Mouse (Mus musculus): ENCODE data around the gene Fbxo40.

Gene Fbxo40

DNA sequence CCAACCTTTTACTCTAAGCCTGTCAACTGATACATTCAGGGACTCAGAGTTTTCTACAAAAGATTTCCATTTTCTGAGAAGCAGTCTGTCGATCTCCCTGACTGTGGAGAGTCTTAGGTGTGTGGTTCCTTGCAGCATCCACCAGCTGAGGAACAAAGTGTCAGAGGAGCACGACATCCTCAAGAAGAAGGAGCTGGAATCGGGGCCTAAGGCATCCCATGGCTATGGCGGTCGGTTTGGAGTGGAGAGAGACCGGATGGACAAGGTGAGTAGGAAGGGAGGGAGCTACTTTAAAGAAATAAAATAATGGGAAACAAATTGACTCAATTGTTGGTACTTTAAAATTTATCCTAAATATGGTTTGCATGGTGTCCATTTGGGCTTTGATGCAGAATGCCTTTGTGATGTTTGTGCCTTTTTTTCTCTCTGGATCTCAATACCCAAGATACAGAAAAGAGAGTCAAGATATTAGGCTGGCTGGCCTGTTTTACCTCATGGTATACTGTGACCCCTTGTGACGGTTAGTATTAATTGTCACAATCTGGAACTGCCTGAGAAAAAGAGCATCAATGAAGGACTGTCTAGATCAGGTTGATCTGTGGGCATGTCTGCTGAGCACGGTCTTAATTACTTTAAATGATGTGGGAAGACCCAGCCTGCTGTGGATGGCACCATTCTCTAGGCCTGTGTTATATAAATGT lies 43.7 kb downstream of the Fbxo40 start:
- no peak for DNase-seq

DNA sequence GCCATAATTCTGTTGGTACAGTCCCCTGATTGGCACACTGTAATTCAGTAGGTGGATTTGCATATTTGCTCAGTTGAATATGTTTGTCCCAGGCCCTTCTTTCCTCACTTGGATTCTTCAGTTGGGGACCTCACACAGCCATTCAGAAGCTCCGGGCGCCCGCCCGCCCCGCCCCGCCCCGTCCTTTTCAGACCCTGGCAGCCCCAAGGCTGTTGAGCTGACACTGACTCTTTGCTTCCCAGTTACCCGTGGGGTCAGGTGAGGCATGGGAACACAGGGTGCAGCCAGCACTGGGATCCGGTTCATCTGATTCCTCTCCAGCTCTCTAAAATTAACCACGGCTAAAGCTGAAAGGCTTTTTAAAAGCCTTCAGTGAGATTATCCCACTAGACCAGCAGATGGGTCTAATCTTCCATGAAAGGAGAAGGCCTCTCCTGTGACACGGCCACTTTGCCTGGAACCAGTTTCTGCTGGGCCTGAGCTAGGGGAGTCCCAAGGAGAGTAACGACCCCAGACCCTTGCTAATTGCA lies 45.3 kb downstream of the Fbxo40 start:
- no peak for DNase-seq

DNA sequence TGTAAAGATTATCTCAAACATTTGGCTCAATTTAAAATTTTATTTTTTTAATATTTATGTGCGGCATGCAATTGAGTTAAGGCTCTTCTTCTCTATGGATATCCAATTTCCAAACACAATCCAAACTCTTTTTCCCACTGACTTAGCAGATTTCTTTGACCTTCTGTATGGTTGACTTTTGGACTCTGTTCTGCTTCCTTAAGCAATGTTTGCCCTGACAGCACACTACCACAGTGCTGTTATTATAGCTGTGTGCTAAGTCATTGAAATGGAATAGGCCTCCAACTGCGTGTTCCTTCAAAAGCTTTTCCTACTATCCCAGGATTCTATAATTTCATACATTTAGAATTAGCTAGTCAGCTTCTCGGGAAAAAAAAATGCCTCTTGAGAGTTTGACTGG lies 46.7 kb downstream of the Fbxo40 start:
- no peak for DNase-seq

DNA sequence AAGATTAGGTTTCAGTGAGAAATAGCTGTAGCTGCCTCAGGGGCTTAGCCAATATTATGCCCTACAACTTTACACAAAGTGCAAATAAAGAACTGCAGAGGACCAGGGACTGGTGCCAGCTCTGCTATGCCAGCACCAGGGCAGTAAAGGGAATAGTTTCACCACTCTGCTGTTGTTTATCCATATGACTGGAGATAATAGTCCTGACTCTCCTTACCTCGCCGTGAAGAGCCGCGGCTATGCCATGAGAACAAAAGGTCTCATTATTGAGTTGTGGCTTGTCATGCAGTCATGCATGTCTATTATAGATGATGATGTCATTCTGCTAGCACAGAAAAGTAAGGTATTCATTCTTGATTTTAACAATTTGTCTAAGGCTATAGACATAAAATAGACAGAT lies 48.4 kb downstream of the Fbxo40 start:
- DNase-seq, result no peak

DNA sequence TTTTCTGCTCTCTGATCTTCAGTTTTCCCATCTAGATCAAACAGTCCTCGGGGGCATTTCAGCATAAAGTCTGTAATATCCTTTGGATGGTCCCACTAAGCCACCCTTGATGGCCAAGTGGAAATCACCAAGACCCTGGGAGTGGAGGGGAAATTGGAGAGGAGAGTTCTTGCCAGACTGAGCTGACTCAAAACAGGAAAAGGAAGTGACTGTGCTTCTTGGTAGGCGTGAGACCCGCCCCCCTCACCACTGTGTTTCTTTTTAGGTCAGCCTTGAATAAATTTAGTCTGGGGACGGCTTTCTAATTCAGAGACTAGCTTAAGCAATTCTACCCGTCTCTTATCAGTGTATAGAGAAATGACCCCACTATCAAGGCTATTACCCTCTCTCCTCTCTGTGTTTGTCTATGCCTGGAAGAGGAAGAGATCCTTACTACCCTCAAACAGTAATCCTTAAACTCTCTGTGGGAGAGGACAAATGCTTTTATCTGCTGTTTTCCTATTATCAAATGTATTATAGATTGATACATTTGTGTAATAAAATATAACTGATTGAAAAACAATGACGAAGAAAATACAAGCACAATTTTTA lies 49.0 kb downstream of the Fbxo40 start:
- DNase-seq, result no peak

DNA sequence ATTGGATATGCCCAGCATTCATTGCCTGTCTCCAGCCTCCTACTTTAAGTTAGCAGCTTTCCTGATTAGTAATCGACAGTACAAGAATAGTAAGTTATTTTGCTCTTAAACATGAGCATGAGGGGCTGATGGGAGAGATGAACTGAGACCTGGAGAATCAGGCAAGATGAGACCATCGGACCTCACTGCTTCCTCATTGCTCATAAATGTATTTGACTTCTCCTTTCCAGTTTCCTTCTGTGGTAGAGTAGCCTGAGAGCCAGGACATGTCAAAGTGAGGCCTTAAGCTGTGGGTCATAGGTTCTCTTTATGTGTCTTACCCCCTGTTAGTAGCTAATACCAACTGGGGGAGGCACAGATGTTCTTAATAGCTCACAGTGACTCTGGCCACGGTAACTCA lies 54.5 kb downstream of the Fbxo40 start:
- DNase-seq, result no peak

DNA sequence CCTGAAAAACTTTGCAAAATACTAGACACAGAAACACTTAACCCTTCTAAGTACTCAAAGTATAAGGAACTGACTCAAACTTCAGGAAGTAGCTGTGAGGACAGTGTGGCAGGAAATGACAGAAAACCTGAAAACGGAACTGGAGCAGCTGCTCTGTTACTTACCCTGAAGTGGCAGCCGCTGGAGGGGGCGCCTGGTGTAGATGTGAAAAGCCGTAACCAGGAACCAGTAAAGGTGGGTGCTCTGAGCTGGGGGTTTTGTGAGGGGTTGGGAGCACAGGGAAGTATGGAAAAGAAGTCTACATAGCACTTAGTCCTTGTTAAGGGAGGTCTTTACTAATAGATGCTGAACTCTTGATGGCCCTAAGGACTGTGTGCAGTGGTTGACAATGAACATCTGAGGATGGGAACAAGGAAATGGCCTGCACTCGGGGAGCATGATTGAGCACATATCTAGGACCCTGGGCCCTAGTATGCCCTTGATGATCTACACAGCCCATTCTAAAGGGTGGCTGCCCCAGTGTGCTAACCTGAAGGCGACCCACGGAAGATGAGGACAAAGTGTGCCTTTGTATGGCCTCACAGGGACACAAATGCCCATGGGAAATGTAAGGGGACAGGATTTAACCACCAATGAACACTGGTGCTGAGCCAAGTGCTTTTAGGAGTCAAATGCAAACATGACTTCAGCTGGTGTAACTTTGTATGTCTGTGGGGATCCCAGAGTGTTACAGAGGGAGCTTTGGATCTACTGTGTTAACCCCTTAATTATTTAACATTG lies 55.2 kb downstream of the Fbxo40 start, which contains the start of gene Hcls1:
Hcls1 (plus strand) TSS at position 143 of the 780 bp plus-strand sequence.
- no peak for DNase-seq

DNA sequence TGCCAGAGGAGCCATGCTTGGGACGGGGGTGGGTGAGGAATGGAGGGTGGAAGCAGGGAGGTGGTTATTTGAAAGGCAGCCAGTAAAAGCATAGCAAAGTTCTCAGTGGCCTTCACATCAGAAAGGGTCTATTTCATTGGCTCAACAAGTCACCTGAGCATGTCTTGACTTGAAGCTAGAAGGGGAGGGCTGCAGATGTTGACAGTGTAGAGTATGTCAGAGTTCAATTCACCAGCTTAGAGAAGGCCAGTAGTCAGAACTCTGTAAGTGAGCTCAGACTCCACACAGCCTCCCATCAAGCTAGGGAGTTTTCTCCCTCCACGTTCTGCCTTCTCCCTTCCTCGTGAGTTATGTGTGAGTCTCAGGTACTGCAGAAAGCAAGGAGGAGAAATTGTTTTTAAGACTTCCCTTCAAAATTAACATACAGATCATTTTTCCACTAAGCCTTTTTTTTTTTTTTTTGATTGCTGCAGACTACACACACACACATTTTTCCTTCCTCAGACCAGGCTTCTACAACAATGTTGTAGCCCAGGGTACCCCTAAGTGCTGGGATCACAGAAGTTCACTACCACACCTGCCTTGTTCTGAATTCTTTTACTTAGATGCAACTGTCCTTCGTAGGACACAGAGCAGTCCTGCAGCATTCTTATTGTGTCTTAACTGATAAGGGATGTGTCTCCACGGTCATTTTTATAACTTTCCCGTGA lies 56.0 kb downstream of the Fbxo40 start:
- no peak for DNase-seq

DNA sequence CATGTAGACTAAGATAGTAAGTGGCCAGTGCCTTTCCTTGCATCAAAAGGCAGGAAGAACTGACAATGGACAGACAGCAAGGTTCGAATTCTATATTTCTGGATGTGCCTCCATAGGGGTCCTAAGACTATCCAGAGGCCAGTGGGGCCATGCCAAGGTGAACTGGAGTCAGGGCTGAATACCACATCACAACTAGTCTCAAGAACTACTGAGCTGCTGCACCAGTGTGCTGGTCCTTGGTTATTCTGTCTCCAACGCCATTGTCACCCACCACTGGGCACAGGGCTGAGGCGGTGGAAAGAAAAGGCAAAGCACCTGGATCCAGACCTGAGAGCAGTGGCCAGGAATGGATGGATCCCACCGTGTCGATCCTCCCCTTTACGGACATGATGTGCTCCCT lies 57.7 kb downstream of the Fbxo40 start:
- DNase-seq, result no peak

DNA sequence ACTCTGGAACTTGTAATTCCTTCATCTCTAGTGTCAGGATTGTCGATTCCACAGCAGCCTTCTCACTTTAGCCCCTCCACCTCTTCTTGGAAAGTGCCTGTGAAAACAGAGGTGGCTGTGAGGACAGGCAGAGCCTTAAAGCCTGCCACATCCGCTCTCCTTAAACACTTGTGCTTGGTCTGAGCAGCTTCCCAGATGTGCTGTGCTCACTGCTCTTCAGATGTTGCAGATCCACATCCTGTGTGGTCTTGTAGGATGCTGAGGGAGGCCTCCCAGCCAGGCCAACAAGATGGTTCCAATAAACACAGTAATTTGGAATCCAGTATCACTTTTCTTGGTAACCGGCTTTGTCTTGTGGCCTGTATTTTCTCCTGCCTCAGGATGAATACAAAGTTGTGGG lies 58.3 kb downstream of the Fbxo40 start:
- DNase-seq, result no peak

DNA sequence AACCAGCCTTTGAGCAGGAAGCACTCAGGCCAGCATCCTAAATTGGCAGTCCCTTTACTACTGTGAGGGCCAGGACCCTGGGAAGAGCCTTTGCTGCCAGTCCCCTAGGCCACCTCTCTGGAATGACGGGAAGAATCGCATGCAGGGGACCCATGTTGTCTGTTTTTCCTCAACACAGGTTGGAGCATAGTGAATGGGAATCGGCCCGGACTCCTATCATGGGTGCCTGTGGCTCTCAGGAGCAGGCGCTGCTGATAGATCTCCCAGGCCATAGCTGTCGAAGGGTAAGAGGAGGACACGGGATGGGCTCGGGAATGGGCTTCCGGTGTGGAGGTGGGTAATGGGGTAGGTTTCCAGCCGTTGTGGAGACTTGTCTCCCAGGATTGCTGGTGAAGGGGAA lies 58.9 kb downstream of the Fbxo40 start:
- no peak for DNase-seq

DNA sequence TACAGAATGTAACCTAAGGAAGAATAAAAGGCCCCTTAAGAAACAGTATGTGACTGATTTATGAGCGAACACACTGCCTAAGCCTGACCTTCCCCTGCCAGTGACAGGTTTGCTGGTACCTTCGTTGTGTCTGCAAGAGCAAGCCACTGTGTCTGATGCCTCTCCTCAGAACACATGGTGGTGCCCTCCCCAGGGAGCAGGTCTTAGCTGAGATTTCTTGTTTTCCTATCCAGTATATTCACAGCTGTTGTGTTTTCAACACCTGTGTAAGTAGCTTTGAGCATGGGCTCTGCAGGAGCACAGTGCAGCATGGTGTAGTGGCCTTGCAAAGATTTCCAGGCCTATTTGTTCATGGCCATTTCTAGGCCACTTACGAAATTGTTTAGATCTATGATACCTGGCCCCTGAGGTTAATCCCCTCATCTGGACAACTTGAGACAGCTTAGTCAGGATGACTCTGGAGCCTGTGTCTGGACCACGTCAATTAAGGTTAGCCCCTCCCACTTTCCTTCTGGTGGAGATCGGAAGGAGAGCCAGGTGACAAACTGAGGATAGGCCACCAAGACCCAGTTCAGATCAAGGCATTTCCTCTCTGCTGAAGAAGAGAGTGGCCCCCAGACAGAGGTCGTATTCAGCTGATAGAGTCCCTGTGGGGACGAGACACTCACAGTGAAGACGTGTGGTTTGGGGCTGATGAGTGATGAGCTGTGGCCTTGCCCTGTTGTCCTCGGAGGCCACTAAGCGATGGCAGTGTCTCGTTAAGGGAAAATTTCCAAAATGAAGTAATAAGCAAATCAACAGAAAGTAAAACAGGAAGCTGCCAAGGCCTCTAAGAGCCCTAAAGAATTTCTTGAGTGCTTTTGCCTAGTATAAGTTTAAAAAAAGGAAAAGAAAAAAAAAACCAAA lies 59.8 kb downstream of the Fbxo40 start:
- no peak for DNase-seq

DNA sequence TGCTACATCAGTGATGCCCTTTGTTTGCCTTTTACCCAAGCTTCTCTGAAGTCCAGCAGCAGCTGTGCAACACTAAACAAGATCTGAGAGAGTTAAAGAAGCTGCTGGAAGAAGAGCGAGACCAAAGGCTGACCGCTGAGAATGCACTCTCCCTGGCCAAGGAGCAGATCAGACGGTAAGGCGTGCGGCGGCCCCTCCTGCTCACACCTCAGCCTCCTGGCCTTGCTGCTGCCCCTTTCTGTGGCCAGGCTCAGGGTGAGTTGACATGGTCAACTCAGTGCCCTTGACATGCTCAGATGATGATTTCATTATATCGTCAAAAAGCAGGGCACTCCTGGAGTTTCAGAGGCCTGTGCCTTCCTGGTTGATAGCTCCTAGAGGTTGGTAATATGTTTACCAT lies 61.1 kb downstream of the Fbxo40 start:
- DNase-seq, result no peak

DNA sequence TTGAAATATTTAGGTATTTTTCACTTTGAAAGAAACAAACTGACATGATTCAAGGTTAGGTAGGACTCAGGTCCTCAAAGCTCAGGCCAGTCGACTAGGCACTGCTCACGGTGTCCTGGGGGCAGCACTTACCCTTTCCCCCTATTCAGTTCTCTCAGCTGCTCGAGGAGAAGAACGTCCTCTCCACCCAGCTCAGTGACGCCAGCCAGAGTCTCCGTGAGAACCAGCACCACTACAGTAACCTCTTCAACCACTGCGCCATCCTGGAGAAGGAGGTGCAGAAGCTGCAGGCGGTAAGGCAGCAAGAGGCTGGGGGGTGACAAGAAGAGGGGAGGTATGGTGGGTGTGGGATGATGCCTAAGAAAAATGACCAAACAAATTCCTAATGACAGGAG lies 62.2 kb downstream of the Fbxo40 start:
- no peak for DNase-seq

DNA sequence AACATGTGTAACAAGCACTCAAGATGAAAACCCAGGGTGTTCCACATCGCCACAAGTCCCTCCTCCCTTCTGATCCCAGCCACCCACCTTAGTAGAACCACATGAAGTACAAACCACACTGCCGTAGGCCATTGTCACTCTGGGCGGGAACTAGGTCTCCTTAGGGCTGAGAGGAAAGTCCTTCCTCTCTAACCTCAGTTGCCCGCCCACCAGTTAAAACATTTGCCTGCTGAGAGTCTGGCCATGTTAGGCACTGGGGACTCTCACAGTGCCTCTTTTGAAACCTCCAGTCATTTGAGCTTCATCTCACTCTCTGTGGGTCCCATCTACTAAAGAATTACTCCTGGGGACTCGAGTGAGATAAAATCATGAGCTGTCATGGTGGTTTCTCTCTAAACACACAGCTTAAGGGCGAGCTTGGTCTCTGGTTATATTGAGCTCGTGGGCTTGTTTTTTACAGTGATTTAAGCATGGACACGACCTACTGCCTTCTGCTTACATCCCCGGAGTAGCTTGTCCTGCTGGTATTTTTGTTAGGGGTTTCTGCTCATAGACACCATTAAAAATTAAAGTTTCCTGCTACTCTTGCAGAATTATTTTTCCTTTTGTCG lies 62.7 kb downstream of the Fbxo40 start:
- DNase-seq, result no peak

DNA sequence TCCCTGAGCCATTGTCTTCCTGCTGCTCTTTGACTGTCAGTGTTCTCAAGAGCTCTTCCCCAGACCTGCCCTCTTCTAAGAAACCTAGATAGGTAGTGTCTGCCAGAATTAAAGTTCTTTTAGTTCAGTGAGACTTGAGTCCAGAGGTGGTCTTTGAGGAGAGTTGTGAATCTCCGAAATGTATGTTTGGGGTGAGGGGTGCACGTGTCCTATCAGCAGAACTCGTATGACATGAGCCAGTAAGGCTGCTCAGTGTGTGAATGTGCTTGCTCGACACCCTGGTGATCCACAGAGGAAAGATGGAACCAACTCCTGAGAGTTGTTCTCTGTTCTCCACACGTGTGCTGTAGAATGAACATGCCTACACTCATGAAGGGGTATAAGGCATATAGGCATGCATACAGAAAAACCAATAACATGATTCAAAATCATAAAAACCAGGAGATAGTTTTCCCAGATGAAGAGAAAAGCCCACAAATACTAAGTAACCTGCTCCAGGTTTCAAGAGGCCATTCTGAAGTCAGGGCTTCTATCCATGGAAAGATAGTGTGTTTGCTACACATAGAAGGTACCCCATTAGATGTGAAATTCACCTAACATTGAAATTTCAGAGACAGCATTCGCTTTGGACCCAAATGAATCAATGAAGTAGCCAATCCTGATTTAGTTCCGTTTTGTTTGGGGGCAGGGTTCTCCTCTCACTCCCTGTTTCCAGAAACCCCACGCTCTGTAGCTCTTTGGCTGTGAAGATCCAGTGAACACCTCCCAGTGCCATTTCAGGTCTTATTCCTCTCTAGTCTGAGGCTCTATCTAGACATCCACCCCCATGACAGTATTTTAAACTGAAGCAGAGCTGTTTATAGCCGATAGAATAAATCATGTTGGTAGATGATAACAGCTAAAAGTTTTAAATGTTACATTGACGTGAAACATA lies 63.5 kb downstream of the Fbxo40 start:
- no peak for DNase-seq

DNA sequence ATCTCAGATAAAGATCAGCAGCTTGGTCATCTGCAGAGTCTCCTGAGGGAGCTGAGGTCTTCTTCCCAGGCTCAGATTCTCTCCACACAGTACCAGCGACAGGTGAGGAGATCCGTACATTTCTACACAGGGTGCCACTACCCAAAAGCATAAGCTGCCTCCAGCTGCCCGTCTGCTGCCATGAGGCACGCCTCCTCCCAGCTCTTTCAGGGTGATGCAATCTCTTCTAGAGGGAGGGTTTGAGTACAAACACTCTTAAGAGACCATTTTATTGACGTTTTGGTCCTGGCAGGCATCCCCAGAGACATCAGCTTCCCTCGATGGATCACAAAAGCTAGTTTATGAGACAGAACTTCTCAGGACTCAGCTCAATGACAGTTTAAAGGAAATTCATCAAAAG lies 64.5 kb downstream of the Fbxo40 start:
- DNase-seq, result no peak

DNA sequence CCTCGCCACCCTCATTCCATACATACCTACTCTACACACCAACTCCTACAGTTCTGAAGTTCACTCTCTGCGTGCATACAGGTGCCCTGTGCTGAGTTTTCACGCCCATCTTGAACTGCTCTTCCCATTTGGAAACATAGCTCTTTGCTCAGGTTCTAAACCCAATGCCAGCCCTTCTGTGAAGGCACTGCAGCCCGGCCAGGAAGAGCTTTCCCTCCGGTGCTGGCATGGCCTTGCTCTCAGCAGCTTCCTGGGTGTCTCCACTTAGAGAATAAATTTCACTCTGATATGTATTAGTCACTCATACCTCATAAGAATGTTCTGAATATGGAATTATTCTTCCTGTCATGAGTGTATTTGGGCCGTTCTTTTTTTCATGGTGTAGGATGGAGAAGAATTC lies 64.9 kb downstream of the Fbxo40 start:
- DNase-seq, result no peak

DNA sequence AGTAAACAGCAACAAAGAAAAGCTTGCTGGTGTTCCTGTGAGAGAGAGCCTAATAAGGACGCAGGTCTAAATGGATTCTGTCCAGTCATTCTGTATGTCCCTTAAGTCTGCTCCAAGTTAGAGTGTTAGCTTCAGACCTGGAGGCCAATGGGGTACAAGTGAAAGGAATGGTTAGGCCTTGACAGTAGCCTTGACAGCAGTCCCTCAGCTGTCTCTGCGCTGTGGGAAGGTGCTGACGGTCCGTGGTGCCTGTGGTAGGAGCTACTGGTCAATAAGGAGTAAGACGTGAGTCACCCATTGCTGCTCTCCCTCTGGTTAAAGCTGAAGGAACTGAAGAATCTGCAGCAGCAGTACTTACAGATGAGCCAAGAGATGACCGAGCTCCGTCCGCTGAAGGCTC lies 66.0 kb downstream of the Fbxo40 start:
- no peak for DNase-seq

DNA sequence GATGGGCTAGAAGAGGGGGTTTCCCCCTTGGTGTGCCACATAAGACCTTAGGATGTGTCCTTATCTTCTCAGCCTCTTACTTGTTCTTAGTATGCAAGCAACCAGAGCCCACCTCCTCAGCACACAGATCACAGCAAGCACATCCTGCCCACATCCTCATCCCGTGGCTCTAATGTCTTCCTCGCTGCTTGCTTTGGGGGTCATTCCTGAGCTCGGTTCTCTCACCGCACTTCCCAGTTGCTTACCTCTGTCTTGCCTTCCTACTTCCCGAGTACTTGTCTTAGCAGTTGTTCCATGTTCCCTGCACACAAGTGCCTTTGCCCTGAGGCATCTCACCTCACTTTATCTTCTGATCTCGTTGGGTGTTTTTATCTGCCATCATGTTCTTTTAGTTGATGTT lies 68.3 kb downstream of the Fbxo40 start:
- no peak for DNase-seq
